ENCODE assay signal across 17 mouse cellular contexts in the genomic region with DNA sequence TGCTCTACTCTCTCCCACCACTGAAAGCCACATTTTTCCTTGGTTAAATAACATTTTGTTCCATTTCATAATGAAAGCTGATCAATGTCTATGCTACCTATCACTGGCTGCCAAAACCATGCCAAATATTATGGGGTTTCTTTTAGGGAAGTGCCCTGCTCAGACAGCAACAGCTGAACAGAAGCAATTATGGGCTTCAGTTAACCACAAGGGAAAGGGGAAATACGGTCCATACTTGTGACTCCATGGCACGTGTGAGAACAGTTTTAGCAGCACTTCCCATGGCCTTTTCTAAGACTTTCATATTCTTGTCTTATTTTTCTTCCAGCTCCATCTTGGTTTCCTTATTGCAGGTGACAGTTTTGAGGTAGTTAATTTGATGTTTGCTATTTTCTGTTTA. TPM values are rescaled to one million over a fixed set of nuclear protein-coding genes. Genes with fewer than 3 reads are reported as not detected.
A peak's percentile ranks its signal among the peaks of the same experiment; 100 is the strongest.
DNase-seq lines count a peak whose midpoint lies in the region; ATAC-seq and TF ChIP-seq lines count a peak whose summit lies in the region.
"Had no signal": no experiment of that assay in that cellular context is flagged by ENCODE, and none has a peak within 500 bp of the region (broad histone marks: within the 10 kb centered on the region; RNA-seq: fewer than 3 reads in every experiment).

No protein-coding gene starts in this region.

- 62% methylated on average over 2 of the region's 2 CpGs for WGBS in lung, embryonic 14.5 days
- WGBS in lung, adult 2 months: 65% methylated on average over 2 of the region's 2 CpGs

- TF ChIP-seq CTCF in lung, embryonic 14.5 days (IDR thresholded peaks at IDR 0.05; ENCODE audit: low read depth): no peak
- TF ChIP-seq CTCF in lung, adult 2 months (IDR thresholded peaks at IDR 0.05; ENCODE audit: insufficient read depth, low read length): no peak
- TF ChIP-seq CTCF in MEL (IDR thresholded peaks at IDR 0.05 in 2 of 3, conservative IDR thresholded peaks at IDR 0.05 in 1 of 3; ENCODE audit: control insufficient read depth in 1 of 3, insufficient read depth in 1 of 3, low read depth in 2 of 3, low read length in 3 of 3, poor library complexity in 1 of 3, severe bottlenecking in 1 of 3): no peak

- H3K4me1 ChIP-seq in lung, embryonic 14.5 days (ENCODE audit: insufficient read depth): no peaks in the 10 kb centered on the region
- H3K4me1 ChIP-seq in lung, adult 2 months (ENCODE audit: control insufficient read depth, insufficient read depth, low read length): no peaks in the 10 kb centered on the region
- H3K4me1 ChIP-seq in MEL (ENCODE audit: control insufficient read depth in 1 of 2, insufficient read depth in 2 of 2, low read length in 2 of 2): no peaks in the 10 kb centered on the region

- no peaks in the 10 kb centered on the region for H3K79me2 ChIP-seq in MEL (ENCODE audit: control insufficient read depth, insufficient read depth, low read length, poor library complexity)

- TF ChIP-seq EP300 in MEL (IDR thresholded peaks at IDR 0.05; ENCODE audit: low read depth in 1 of 2, low read length in 2 of 2): no peak

- H3K27ac ChIP-seq in lung, embryonic 14.5 days (ENCODE audit: low read depth): no peak overlapping the region
- no peak overlapping the region for H3K27ac ChIP-seq in MEL (ENCODE audit: control insufficient read depth, low read depth, low read length)
- H3K27ac ChIP-seq: hindbrain, embryonic 13.5 days; liver, embryonic 13.5 days had no signal

- peak; percentile 5 for DNase-seq in lung, embryonic 14.5 days
- DNase-seq in lung, adult 2 months: no peak
- peak; percentile 30 for DNase-seq in MEL (ENCODE audit: low read depth, low spot score)
- DNase-seq in splenic B cell, adult 2 months (ENCODE audit: low read depth, low spot score): peak; percentile 74
- DNase-seq in frontal cortex, postnatal 36 days (ENCODE audit: low spot score in 2 of 2): no peak
- DNase-seq in layer of hippocampus, postnatal 14 days (ENCODE audit: low spot score in 2 of 2): no peak
- DNase-seq: cerebellum, postnatal 14 days; gastrocnemius, postnatal 25 days; kidney, postnatal 10 days; liver, embryonic 13.5 days; retina, postnatal 1 day had no signal

- H3K27me3 ChIP-seq in lung, embryonic 14.5 days (ENCODE audit: insufficient read depth, low read length): no peaks in the 10 kb centered on the region
- H3K27me3 ChIP-seq in MEL (ENCODE audit: control insufficient read depth in 1 of 2, insufficient read depth in 2 of 2, low read length in 2 of 2): no peaks in the 10 kb centered on the region
- H3K27me3 ChIP-seq in splenic B cell, adult 2 months (ENCODE audit: control insufficient read depth, insufficient read depth, low read length, poor library complexity, severe bottlenecking): no peaks in the 10 kb centered on the region
- H3K27me3 ChIP-seq: liver, embryonic 13.5 days had no signal

- H3K9me3 ChIP-seq in lung, embryonic 14.5 days (ENCODE audit: low read depth, low read length): no peaks in the 10 kb centered on the region
- no peaks in the 10 kb centered on the region for H3K9me3 ChIP-seq in MEL (replicated peaks; ENCODE audit: insufficient read depth, low read length)
- H3K9me3 ChIP-seq: hindbrain, embryonic 13.5 days; liver, embryonic 13.5 days had no signal

- no peak overlapping the region for H3K4me3 ChIP-seq in lung, embryonic 14.5 days (ENCODE audit: low read depth, low read length)
- no peak overlapping the region for H3K4me3 ChIP-seq in lung, adult 2 months (replicated peaks; ENCODE audit: extremely low read depth, low read depth, low read length)
- H3K4me3 ChIP-seq in MEL (ENCODE audit: control insufficient read depth in 1 of 2, insufficient read depth in 1 of 2, low read depth in 2 of 2, low read length in 2 of 2): no peak overlapping the region
- H3K4me3 ChIP-seq: hindbrain, embryonic 13.5 days; liver, embryonic 13.5 days had no signal

- no peak for ATAC-seq in lung, embryonic 14.5 days (ENCODE audit: insufficient read depth)
- ATAC-seq in granulocyte monocyte progenitor cell, adult 5-6 weeks (replicated peaks; ENCODE audit: poor library complexity, severe bottlenecking): peak; percentile 76
- ATAC-seq: activated CD4-positive, CD25-positive, alpha-beta regulatory T cell, adult 4 months; intestine, embryonic 16.5 days had no signal

- H3K4me2 ChIP-seq in lung, embryonic 14.5 days: no peak overlapping the region
- H3K4me2 ChIP-seq: hindbrain, embryonic 13.5 days; liver, embryonic 13.5 days had no signal

- no peaks in the 10 kb centered on the region for H3K36me3 ChIP-seq in lung, embryonic 14.5 days (ENCODE audit: insufficient read depth)
- H3K36me3 ChIP-seq in MEL (ENCODE audit: control insufficient read depth in 1 of 2, insufficient read depth in 2 of 2, low read length in 2 of 2): no peaks in the 10 kb centered on the region
- H3K36me3 ChIP-seq in splenic B cell, adult 2 months (ENCODE audit: control insufficient read depth, insufficient read depth, low read length, poor library complexity, severe bottlenecking): no peaks in the 10 kb centered on the region
- H3K36me3 ChIP-seq: hindbrain, embryonic 13.5 days; liver, embryonic 13.5 days had no signal

- no peak for TF ChIP-seq RAD21 in MEL (IDR thresholded peaks at IDR 0.05; ENCODE audit: low read depth, low read length)

- TF ChIP-seq POLR2A in lung, adult 2 months (IDR thresholded peaks at IDR 0.05; ENCODE audit: borderline replicate concordance, extremely low read depth, low read depth, low read length): no peak
- no peak for TF ChIP-seq POLR2A in MEL (IDR thresholded peaks at IDR 0.05; ENCODE audit: control insufficient read depth in 1 of 2, insufficient read depth in 1 of 2, low read depth in 1 of 2, low read length in 2 of 2, poor library complexity in 1 of 2)

- H3K9ac ChIP-seq in lung, embryonic 14.5 days: no peak overlapping the region
- H3K9ac ChIP-seq in MEL (ENCODE audit: control insufficient read depth, low read depth, low read length, poor library complexity, severe bottlenecking): no peak overlapping the region
- H3K9ac ChIP-seq: hindbrain, embryonic 13.5 days; liver, embryonic 13.5 days had no signal

TF ChIP-seq in MEL, 35 proteins besides CTCF, POLR2A, EP300 and RAD21:
- TF ChIP-seq ETS1 (IDR thresholded peaks at IDR 0.05; ENCODE audit: low read depth, low read length) (0 out of 2 replicates have a peak, but pooled peaks have one; percentile 15), CHD2 (IDR thresholded peaks at IDR 0.05; ENCODE audit: low read length) (no peak), BHLHE40 (IDR thresholded peaks at IDR 0.05; ENCODE audit: borderline replicate concordance, low read depth, low read length) (peak; percentile 54; the same call in 1 of the 2 replicates), GATA1 (IDR thresholded peaks at IDR 0.05; ENCODE audit: low read depth, low read length) (no peak), CHD1 (IDR thresholded peaks at IDR 0.05; ENCODE audit: low read depth, low read length) (no peak)

RNA-seq across cellular contexts. Expression of a gene that starts 3.6 kb away (rescaled TPM):
- polyA plus RNA-seq in lung, embryonic 14.5 days (2014; fragmentation: Nextera tagmentation; extraction: Ambion mirVana): 1.2 and 1.5 TPM in 2 replicates
- polyA plus RNA-seq in lung, adult 2 months (2012; rRNA removed): 2.3 and 2.4 TPM in 2 replicates
- not detected in 2 replicates for total RNA-seq in MEL (2012; rRNA removed)
- not detected for polyA plus RNA-seq in MEL (2012; ENCODE audit: insufficient read depth in 1 of 2, insufficient read length in 2 of 2, low read depth in 1 of 2, low replicate concordance in 2 of 2, missing spikeins in 1 of 2)
- 3.2 and 6.1 TPM in 2 replicates for total RNA-seq in granulocyte monocyte progenitor cell, adult 5-6 weeks (2014; fragmentation: Nextera tagmentation)
- 3.0 and 4.4 TPM in 2 replicates for total RNA-seq in granulocyte monocyte progenitor cell, adult 5-6 weeks (2017)
- total RNA-seq in layer of hippocampus, postnatal 14 days (2021): under 1 TPM; 0.60 TPM
- polyA plus RNA-seq: testis, adult 2 months had no signal

RNA-seq across cellular contexts. Expression of a gene that starts 35.0 kb away (rescaled TPM):
- 0.70 and 0.96 TPM in 2 replicates for polyA plus RNA-seq in lung, embryonic 14.5 days (2014; fragmentation: Nextera tagmentation; extraction: Ambion mirVana)
- 0.49 and 1.2 TPM in 2 replicates for polyA plus RNA-seq in lung, adult 2 months (2012; rRNA removed)
- not detected in 2 replicates for total RNA-seq in MEL (2012; rRNA removed)
- not detected for polyA plus RNA-seq in MEL (2012; ENCODE audit: insufficient read depth in 1 of 2, insufficient read length in 2 of 2, low read depth in 1 of 2, low replicate concordance in 2 of 2, missing spikeins in 1 of 2)
- not detected in 2 replicates for total RNA-seq in granulocyte monocyte progenitor cell, adult 5-6 weeks (2014; fragmentation: Nextera tagmentation)
- not detected in 2 replicates for total RNA-seq in granulocyte monocyte progenitor cell, adult 5-6 weeks (2017)
- total RNA-seq in layer of hippocampus, postnatal 14 days (2021): 1 to 10 TPM; 3.4 to 3.9 TPM
- total RNA-seq: megakaryocyte-erythroid progenitor cell, adult 5-6 weeks had no signal
- polyA plus RNA-seq: activated CD4-positive, CD25-positive, alpha-beta regulatory T cell, adult 4 months had no signal

Comparison
In these comparisons a context has a peak if more than half of its experiments do, and no peak if none do; other contexts are left out.
1. DNase-seq: peak in lung, embryonic 14.5 days (single experiment), MEL (single experiment) and splenic B cell, adult 2 months (single experiment); none in lung, adult 2 months (single experiment), frontal cortex, postnatal 36 days (0 of 2) and layer of hippocampus, postnatal 14 days (0 of 2).